Mouse (Mus musculus) hindbrain, embryonic 16.5 days (tissue): ENCODE measurements around the gene Ceacam1. TPM values are rescaled to one million over a fixed set of nuclear protein-coding genes. Genes with fewer than 3 reads are reported as not detected.
"Not testable (repeated sequence)": the region's sequence is repeated elsewhere in the genome, so short reads cannot be mapped to it uniquely, and the experiment has no call there.

Experiments used
- ATAC-seq: fragments of 200-750 bp; cut with Nextera tagmentation; 2 replicates; pipeline ENCODE4 v1.8.0; 2017; ENCODE audit warnings: moderate TSS enrichment, moderate library complexity
- H3K27ac ChIP-seq: fragments of 300-500 bp; sonication (generic); 2 replicates; pipeline ENCODE4 v1.5.1; 2014; ENCODE audit warnings: low read depth, mild to moderate bottlenecking, control low read depth, low read length, moderate library complexity
- H3K27me3 ChIP-seq: fragments of 300-500 bp; sonication (generic); replicated peaks from 2 replicates; pipeline ENCODE4 v1.6.1; 2014; ENCODE audit warnings: low read length; ENCODE audit not compliant: control insufficient read depth, insufficient read depth
- H3K36me3 ChIP-seq: fragments of 300-500 bp; sonication (generic); 2 replicates; pipeline ENCODE4 v1.6.1; 2014; ENCODE audit warnings: mild to moderate bottlenecking, low read length, moderate library complexity, mixed read lengths; ENCODE audit not compliant: control insufficient read depth, insufficient read depth
- H3K4me1 ChIP-seq: fragments of 300-500 bp; sonication (generic); 2 replicates; pipeline ENCODE4 v1.6.1; 2014; ENCODE audit warnings: low read depth, low read length; ENCODE audit not compliant: control insufficient read depth, insufficient read depth
- H3K4me2 ChIP-seq: fragments of 300-500 bp; sonication (generic); 2 replicates; pipeline ENCODE4 v1.6.1; 2014; ENCODE audit warnings: mild to moderate bottlenecking, low read length, control low read depth, moderate library complexity
- H3K4me3 ChIP-seq: fragments of 300-500 bp; sonication (generic); 2 replicates; pipeline ENCODE4 v1.5.1; 2014; ENCODE audit warnings: mild to moderate bottlenecking, low read length, control low read depth, moderate library complexity
- H3K9ac ChIP-seq: fragments of 300-500 bp; sonication (generic); 2 replicates; pipeline ENCODE4 v1.6.1; 2014; ENCODE audit warnings: low read depth, mild to moderate bottlenecking, control low read depth, low read length, moderate library complexity
- H3K9me3 ChIP-seq: fragments of 300-500 bp; sonication (generic); 2 replicates; pipeline ENCODE4 v1.6.1; 2014; ENCODE audit warnings: mild to moderate bottlenecking, low read length, moderate library complexity; ENCODE audit not compliant: control insufficient read depth
- WGBS: fragments of 180-500 bp; shearing (Covaris S2); extraction: QIAGEN DNeasy Blood & Tissue Kit; methylation state at CpG from one replicate; pipeline ENCODE4 v1.1.7; 2014; 5-methylcytosine and 5-hydroxymethylcytosine counted together
- polyA plus RNA-seq: library from polyadenylated mRNA; unstranded; fragments of >200 nt; fragmentation: Nextera tagmentation; extraction: Ambion mirVana; gene quantifications from 2 replicates; pipeline ENCODE4 v1.2.1, GENCODE M21; 2015

Gene Ceacam1
- polyA plus RNA-seq: 0.59 and 1.6 TPM in 2 replicates

DNA sequence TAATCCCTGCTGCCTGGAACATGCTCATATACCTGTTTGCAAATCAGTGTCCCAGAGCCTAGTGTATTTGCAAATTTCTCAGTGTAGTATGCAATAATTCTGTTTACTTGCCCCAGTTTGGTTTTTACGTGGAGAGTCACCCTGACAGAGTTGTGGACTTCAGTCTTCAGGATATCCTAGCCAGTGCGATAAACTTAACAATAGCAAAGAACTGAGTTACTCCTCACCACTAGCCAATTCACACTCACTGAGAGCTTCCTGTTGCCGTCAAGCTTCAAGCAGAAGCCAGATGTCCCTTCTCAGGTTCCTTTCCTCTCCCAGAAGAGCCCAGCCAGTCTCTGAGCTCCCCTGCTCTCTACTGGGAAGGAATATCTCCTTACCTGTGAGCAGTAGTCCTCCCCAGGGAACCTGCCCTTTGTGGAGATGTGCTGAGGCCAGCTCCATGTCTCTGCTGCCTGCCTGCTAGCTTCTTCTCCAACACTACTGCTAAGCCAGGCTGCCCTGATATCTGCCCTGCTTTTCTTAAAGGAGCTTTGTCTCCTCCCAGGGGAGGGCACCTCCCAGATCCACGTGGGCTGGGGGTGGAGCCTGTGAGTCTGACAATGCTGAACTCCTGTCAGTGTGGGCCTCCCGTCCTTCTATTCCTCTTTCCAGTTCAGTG, at the start of gene Ceacam1:
Gene Ceacam1, minus strand, starts transcription at position 513 of the 661 bp plus-strand sequence.
- H3K4me1 ChIP-seq, H3K9ac ChIP-seq, H3K27ac ChIP-seq, ATAC-seq, H3K36me3 ChIP-seq, H3K27me3 ChIP-seq, H3K4me2 ChIP-seq, H3K4me3 ChIP-seq, H3K9me3 ChIP-seq: not testable (repeated sequence)
- WGBS: 44% methylated on average over 5 of the region's 5 CpGs

DNA sequence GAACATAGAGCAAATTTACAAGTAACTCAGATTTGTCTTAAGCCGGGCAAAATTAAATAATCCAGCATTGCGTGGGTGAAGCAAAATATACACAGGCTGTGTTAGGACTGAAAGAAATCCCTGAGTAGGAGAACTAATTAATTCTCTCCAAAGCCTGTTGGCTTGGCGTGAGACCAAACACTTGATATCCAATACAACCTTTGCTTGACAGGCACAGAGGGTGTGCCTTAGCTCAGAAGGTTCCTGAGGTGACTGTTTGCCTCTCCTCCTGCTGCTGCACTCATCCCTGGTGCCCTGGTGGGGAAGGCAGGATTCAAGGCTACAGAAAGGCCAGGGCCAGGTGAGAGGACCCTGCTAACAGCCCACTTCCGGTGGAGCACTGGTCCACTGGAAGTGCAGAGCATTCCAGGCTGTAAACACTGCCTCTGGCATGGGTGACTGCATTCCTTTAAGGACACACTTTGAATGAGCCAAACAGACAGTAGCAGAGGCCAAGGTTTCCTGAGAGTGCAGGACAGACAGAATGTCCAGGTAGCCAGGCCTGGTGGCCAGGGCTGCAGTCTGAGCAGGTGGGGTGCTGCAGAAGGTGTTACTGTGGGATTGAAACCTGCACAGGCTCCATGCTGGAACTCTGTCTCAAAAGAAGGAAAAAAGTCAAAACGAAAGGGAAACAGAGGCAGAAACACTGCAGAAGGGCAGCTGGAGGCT, 38.8 kb upstream of the Ceacam1 start:
- not testable (repeated sequence) for H3K9me3 ChIP-seq, H3K9ac ChIP-seq, H3K27me3 ChIP-seq, H3K36me3 ChIP-seq, H3K4me3 ChIP-seq, H3K27ac ChIP-seq, H3K4me1 ChIP-seq, H3K4me2 ChIP-seq
- 60% methylated on average over 2 of the region's 5 CpGs for WGBS
- ATAC-seq: peak; percentile 76

DNA sequence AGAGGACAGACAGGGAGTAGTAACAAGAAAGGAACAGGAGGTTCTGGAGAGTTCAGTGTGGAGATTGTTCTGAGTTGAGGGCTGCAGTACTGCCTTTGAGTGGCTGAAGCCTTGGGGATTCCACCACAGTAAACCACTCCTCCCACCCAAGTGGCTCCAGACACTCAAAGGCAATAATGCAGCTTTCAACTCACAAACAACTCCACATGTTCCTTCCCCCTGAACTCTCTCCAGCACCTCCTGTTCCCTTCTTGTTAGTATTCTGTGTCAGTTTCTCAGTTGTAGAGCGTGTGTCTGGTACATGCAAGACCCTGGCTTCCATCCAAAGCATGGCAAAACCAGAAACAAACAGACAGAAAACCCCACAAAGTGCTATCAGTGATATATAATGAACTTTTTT, 38.3 kb upstream of the Ceacam1 start:
- not testable (repeated sequence) for H3K27ac ChIP-seq, H3K4me3 ChIP-seq, H3K9ac ChIP-seq, H3K27me3 ChIP-seq, H3K4me1 ChIP-seq, H3K4me2 ChIP-seq, H3K36me3 ChIP-seq, H3K9me3 ChIP-seq
- ATAC-seq: peak; percentile 81; the same call in 1 of the 2 replicates
- 45% methylated on average over 1 of the region's 1 CpGs for WGBS

DNA sequence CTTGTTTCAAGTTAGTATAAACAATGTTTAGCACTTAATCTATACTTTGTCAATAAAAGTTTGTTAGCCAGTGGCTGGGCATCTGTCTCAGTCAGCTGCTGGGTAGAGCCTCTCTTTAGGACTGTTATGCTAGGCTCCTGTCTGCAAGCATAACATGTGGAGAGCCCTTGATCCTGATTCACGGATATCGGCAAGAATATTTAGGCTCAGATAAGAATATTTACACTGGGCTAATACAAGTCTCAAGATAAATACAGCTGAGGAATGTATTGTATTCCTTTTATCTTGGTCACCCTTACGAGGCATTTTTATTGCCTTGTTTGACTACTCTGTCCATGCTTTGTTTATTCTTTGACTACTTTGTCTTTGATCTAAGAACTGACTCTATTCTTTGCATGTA, 32.5 kb upstream of the Ceacam1 start:
- Histone ChIP-seq H3K9ac (no peak overlapping the region), H3K9me3 (no peaks in the 10 kb centered on the region), H3K27me3 (no peaks in the 10 kb centered on the region), H3K4me1 (no peaks in the 10 kb centered on the region), H3K4me3 (no peak overlapping the region), H3K27ac (no peak overlapping the region), H3K36me3 (no peaks in the 10 kb centered on the region), H3K4me2 (no peak overlapping the region)
- WGBS: 80% methylated on average over 3 of the region's 3 CpGs
- no peak for ATAC-seq

DNA sequence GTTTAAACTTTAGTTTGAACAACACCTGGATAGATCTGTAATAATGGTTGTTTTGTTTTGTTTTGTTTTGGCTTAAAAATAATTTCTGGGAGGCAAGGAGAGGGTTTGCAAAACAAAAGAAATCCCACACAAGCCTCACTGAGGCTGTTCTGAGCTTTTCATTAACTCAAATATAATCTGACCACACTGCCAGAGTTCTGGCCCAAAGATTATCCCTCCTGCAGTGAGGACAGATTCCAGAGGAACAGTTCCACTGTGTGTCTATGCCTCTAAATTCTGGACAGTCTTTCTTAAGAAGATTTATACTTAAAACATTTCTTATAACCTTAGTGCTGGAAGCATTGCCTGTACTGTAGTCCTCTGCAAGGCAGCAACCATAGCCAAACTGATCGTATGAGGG, 17.2 kb upstream of the Ceacam1 start:
- H3K4me3 ChIP-seq: no peak overlapping the region
- 87% methylated on average over 1 of the region's 1 CpGs for WGBS
- H3K27ac ChIP-seq: no peak overlapping the region
- H3K9me3 ChIP-seq: no peaks in the 10 kb centered on the region
- ATAC-seq: no peak
- H3K4me1 ChIP-seq: no peaks in the 10 kb centered on the region
- no peaks in the 10 kb centered on the region for H3K36me3 ChIP-seq
- no peaks in the 10 kb centered on the region for H3K27me3 ChIP-seq
- H3K4me2 ChIP-seq: no peak overlapping the region
- H3K9ac ChIP-seq: no peak overlapping the region

DNA sequence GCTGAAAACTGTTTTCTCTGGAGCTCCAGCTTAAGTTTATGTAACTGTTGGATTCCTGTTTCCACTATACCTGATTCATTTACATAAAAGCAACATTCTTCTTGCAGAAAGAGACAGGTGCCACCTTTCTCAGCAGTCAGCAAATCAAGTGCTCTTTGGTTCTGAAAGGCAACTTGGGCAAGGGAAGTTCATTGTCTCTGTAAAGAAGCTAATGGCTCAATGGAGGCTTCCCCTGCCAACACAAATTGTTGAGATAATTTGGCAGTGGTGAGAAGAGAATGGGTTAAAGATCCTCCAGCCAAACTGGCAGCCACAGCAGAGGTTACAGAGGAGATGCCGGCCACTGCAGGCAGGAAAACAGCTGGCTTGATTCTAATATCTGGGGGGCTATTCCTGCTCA, 13.3 kb upstream of the Ceacam1 start:
- H3K4me2 ChIP-seq, H3K27ac ChIP-seq, H3K9me3 ChIP-seq, H3K36me3 ChIP-seq, H3K4me3 ChIP-seq, H3K9ac ChIP-seq, H3K27me3 ChIP-seq, ATAC-seq, H3K4me1 ChIP-seq: not testable (repeated sequence)
- WGBS: no CpG with 5 or more reads among the region's 1 CpGs

DNA sequence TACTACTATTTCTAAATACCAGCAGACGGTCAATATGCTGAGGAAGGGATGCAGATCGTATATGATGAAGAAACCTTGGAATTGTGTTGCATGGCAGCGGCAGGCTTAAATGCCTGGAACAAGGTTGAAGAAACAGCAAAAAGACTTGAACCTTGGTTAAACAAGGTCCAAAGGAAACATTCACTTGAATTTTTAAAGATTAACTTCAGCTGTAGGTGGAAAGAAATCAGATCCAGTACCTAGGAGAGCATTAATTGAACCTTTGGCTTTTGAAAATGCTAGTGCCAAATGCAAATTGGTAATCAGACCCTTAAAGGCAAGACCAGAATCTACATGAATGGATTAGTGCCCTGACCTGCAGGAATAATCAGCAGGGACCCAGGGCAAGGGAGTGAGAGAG, 12.0 kb upstream of the Ceacam1 start:
- 94% methylated on average over 3 of the region's 3 CpGs for WGBS
- H3K9me3 ChIP-seq, H3K4me2 ChIP-seq, H3K4me3 ChIP-seq, H3K9ac ChIP-seq, ATAC-seq, H3K4me1 ChIP-seq, H3K36me3 ChIP-seq, H3K27ac ChIP-seq, H3K27me3 ChIP-seq: not testable (repeated sequence)

DNA sequence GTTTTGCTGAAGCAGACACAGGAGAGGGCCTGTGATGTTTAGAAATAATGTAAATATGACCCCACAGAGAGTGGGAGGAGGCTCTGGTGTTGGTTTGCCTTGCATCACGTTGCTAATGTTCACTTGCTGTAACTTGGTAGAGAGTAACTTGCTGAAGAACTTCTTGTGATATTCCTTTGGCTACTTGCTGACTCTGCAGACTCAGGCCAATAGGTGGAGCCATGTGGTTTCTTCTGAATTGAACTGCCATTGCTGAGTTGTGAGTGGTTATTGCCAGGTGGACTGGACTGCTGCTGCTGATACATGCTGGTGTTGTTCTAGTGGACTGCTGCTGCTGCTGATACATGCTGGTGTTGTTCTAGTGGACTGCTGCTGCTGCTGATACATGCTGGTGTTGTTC, 8.8 kb upstream of the Ceacam1 start:
- H3K4me3 ChIP-seq: no peak overlapping the region
- no peak overlapping the region for H3K27ac ChIP-seq
- H3K27me3 ChIP-seq: no peaks in the 10 kb centered on the region
- ATAC-seq: no peak
- no peak overlapping the region for H3K9ac ChIP-seq
- no peaks in the 10 kb centered on the region for H3K36me3 ChIP-seq
- H3K4me1 ChIP-seq: no peaks in the 10 kb centered on the region
- H3K4me2 ChIP-seq: no peak overlapping the region
- no peaks in the 10 kb centered on the region for H3K9me3 ChIP-seq
- 22% methylated on average over 1 of the region's 1 CpGs for WGBS

DNA sequence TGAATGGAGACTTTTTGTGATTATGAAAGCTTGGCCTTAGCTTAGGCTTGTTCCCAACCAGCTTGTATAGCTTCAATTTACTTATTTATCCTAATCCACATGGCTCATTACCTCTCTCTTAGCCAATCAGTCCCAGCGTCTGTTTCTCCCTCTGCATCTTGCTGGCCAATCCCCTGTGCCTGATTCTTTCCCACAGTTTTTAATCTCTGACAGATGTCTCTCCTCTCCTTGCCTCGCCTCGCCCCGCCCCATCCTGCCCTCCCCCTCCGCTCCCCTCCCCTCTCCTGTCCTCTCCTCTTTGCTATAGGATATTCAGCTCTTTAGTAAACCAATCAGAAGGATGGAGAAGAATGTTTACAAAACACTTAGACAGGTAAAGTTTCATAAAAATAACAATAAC, 7.7 kb upstream of the Ceacam1 start:
- H3K9ac ChIP-seq: no peak overlapping the region
- WGBS: 57% methylated on average over 5 of the region's 5 CpGs

More for the DNA sequence above, 7.7 kb upstream of the Ceacam1 start:
- Histone ChIP-seq H3K4me3 (no peak overlapping the region), H3K4me2 (no peak overlapping the region), H3K27ac (no peak overlapping the region), H3K9me3 (no peaks in the 10 kb centered on the region), H3K27me3 (no peaks in the 10 kb centered on the region), H3K36me3 (no peaks in the 10 kb centered on the region), H3K4me1 (no peaks in the 10 kb centered on the region)
- no peak for ATAC-seq
